Mouse (Mus musculus) CD4-positive helper T cell, adult 2 months (primary cell): ENCODE data around the gene Lrrc7.

Source experiments
- DNase-seq: peaks from one replicate; pipeline ENCODE4 v3.0.0-alpha.2; 2012; ENCODE audit warnings: low read depth, missing footprints, low spot score

The Lrrc7 gene

GRCm38 (mm10) chr3:158561987-158562360 lies at the start of gene Lrrc7:
TSS of gene Lrrc7 (minus strand) at chr3:158562221.
- no peak for DNase-seq

GRCm38 (mm10) chr3:158607065-158607464 lies 45.0 kb upstream of the Lrrc7 start:
- DNase-seq = no peak

- no peak for DNase-seq
Observed at GRCm38 (mm10) chr3:158605274-158605673, 43.3 kb upstream of the Lrrc7 start.

GRCm38 (mm10) chr3:158561256-158561986 lies 600 bp downstream of the Lrrc7 start:
- no peak for DNase-seq

- DNase-seq = no peak
Observed at GRCm38 (mm10) chr3:158560891-158561255, 1.1 kb downstream of the Lrrc7 start.

DNA sequence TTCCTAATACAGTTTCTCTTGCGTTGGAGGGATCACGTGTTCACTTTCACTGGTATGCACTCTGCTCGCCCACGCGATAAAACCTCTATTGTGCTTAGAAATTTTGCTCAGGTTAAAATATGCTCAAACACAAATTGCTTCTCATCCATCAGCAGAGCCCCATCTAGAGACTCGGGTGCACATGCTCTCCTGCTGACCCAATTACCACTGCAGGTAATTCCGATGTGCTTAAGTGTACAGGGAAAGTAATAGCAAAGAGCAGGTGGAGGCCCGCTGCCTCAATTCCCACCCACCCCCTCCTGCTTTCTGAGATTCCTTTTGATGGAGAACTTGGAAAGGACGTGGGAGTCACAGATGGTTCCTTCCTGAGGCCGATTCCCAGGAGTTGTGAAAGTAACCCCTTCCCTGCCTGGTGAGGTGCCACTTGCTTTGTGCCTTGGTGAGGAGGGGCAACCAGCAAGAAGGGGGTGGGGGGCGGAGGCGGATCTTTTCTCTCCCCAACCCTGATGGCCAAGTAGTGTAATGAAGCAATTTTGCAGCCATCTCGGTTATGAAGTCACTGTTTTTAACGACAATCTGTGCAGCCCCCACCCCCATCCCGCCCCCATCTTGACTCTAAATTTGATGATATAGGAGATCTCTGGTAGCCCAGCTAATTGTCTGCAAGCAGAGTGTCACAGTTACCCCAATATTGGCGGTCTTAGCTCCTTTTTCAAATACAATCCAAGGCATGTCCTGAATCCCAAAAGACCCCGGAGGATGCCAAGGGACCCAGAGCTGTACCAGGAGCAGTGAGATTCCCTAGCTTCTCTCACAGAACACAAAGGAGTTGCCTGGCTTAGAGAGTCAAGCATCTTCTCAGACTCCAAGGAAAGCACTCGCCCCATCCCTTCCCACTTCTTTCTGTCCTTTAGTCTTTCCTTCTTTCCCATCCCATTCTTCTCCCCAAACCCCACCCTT lies 2.0 kb downstream of the Lrrc7 start:
- DNase-seq = no peak

- no peak for DNase-seq
Observed at GRCm38 (mm10) chr3:158559131-158559658, 2.8 kb downstream of the Lrrc7 start.

GRCm38 (mm10) chr3:158558631-158559030 lies 3.4 kb downstream of the Lrrc7 start:
- DNase-seq = no peak

DNA sequence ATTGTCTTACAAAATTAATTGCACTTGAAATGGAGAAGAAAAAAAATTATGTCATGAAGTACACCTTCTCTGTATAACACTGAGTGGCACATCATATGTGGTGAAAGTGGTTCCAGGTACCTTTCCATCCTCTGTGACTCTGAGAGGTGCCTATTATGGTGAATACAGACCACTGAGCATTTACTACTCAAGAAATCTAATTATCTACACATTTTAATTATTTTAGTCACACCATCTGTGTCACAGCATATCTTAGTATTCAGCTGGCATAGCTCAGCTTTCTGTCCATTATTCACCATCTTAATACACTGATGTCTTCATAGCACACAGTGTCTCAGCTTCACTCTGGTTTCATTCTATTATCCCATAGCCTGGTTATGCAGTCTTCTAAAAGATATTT lies 7.7 kb downstream of the Lrrc7 start:
- DNase-seq = no peak

DNA sequence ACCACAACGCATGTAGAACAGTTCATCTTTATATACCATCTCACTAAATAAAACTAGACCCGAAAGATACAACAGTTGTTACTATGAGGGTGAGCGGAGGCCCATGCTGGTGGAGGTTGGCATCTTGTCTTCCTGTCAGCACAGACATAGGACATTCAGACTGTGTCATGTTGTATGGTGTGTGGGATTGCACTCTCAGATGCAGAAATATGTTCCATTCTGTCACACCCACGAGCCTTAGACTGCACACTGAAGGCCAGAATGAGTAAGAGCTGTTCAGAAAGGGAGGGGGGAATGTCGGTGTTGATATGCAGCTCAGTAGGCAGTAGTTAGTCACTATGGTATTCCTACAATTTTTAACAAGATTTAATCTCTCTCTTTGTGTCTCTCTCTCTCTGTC lies 9.9 kb downstream of the Lrrc7 start:
- DNase-seq = no peak

DNA sequence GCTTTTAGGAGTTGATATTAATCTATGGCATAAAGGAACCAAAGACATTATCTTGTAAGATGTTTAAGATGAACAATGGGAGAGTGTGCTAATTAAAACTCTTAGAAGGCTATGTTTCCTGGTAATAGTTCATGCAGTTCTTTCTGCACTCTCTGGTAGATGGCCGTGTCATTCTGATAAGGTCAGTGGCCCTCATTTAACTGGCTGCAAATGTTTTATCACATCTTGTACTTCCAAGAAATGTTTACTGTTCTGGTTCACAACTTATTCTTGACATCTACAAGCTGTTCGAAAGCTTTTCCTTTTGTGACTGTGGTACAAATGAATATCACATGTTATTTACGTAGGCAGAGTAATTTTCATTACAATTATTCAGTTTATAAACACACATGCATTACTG lies 18.5 kb downstream of the Lrrc7 start:
- no peak for DNase-seq

DNA sequence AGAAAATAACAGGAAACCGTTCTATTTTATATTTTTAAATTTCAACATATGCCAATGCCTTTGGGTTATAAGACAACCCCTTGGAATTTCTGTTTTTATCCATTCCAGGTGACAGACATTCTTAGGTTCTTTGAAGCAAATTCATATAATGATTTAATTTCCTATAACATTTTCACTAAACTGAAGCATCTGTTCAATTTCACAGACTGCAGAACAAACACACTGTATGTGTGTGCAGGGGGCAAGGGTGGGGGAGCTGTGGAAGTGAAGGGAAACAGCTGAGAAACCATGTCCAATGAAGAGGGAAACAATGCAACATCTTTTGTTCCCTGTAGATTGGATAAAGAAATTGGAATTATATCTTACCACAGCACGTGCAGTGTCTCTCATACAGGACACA lies 29.2 kb downstream of the Lrrc7 start:
- DNase-seq = no peak

- DNase-seq = no peak
Observed at GRCm38 (mm10) chr3:158528471-158528870, 33.5 kb downstream of the Lrrc7 start.

DNA sequence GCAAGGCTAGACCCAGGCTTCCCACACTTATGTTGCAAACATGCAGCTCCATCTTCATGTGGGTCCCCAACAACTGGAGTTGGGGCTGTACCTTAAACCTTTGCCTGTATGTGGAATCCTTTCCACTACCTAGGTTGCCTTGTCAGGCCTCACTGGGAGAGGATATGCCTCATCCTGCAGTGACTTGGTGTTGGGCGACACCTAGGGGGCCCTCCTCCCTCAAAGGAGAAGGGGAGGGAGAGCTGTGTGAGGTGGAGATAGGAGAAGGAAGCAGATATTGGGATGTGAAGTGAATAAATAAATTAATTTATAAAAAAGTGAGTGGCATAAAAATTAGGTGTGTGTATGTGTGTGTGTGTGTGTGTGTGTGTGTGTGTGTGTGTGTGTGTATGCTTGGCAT lies 68.3 kb downstream of the Lrrc7 start:
- no peak for DNase-seq

- DNase-seq = no peak
Observed at GRCm38 (mm10) chr3:158479677-158480076, 82.3 kb downstream of the Lrrc7 start.

DNA sequence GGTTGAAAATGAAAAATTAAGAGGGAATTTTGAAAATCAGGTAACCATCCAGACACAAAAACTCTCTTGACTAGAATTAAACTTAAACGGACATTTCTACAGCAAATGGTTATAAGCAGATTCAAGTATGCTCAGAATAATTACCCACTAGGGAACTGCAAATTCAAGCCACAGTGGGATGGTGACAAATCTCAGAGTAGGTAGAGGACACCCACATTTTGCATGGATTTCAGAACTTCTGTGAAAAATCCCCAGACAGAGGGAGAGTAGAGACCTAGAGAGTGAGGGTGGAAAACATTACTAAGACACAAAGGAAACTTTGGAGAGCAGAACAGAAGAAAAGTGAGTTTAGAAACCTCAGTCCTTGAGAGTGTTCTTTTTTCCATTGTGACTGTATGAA lies 161.4 kb downstream of the Lrrc7 start:
- no peak for DNase-seq

GRCm38 (mm10) chr3:158391534-158391933 lies 170.5 kb downstream of the Lrrc7 start:
- DNase-seq = no peak

- DNase-seq = no peak
Observed at GRCm38 (mm10) chr3:158388076-158388454, 174.0 kb downstream of the Lrrc7 start.

DNA sequence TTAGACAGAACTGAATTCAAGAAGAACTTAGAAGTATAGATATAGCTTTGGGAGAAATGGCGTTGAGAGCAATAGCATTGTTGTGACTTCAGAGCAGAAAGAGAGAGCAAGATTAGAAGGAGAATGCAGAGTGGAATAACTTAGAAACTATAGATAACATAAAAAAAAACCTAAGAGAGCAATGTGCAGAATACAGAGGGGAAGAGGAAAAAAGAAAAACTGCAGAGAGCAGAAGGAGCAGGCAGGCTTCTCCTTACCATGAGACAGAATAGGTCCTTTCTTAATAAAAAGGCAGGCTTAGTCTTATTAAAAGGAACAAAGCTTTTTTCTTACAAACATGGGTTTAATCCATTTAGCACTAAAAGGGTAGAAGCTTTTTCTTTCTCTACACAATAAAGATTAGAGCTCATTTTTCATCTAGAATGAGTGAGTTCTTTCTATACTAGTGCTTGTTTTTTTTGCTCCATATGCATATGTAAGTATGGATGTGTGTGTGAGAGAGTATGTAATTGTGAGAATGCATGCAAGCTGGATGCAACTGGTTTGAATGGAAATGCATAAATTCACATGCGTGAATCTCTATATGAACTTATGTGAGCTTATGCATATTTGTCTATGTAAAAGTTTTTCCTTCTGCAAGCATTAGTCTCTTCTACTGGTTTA lies 174.5 kb downstream of the Lrrc7 start:
- DNase-seq = no peak

GRCm38 (mm10) chr3:158386848-158387247 lies 175.2 kb downstream of the Lrrc7 start:
- no peak for DNase-seq

DNA sequence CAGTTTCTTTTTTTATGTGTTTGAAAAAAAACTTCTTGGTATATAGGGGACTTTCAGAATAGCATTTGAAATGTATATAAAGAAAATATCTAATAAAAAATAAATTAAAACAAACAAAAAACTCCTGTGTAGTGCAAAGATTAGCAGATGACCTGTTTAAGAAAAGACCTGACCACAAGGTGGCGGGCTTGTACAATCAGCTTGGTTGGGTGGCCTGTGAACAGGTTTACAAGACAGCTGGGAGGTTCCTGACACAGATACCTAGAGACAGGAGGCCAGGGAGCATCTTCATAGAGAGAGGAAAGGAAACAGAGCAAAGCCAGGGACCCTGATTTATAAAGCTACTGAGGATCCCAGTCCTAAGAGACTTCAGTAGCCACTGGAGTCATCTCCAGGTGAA lies 186.1 kb downstream of the Lrrc7 start:
- DNase-seq = no peak

DNA sequence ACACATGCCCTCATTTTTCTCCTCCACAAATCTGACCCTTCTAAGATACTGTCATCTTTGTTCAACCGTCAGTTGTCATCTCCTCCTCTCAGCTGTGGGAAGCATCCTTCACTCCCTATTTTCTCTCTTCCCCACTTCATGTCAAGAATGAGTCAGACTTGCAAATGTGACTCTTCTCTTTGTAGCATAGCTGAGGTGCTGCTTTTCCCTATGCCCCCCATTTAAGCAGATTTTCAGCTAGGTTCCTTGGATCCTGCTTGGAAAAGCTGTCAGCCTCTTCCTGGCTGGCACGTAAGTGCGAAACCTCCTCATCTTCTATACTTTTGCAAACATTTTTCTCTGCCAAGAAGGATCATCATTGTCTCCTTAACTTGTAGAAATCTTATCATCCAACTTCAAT lies 192.9 kb downstream of the Lrrc7 start:
- no peak for DNase-seq
